Mouse (Mus musculus) retina, adult 2 months (tissue): ENCODE measurements at regions not wholly inside any gene's neighbourhood (a gene's known extent, or its start where the extent isn't known, plus 50 kb on each side); places are given as distances from the start of the nearest gene placed in this dataset.
"Not testable (repeated sequence)": the region's sequence is repeated elsewhere in the genome, so short reads cannot be mapped to it uniquely, and the experiment has no call there.

ENCODE experiments used
- DNase-seq: peaks from one replicate; pipeline ENCODE4 v3.0.0-alpha.2; 2012; ENCODE audit warnings: low read depth, low spot score

DNA sequence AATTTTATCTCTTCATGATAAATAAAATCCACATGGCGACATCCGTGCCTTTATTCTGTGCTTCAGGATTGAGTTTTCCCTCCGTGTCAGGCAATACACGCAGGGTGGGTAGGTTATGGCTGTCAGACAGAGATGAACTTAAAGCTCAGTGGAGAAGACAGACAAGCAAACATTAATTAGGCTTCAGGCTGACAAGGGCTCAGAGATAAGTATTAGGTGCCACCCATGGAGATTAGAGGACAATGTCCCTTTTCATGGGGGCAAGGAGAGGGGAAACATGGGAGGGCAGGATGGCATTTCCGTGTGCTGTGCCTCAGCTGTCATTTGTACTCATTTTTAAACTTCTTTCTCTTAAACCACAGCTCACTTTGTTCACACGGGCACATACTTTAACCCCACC is 381.0 kb downstream of the Kif2b start:
- DNase-seq: no peak

GRCm38 (mm10) chr11:91167336-91167735 is 410.0 kb downstream of the Kif2b start:
- DNase-seq: not testable (repeated sequence)

- no peak for DNase-seq
These were observed 443.5 kb downstream of the Kif2b start for GRCm38 (mm10) chr11:91133753-91134270.

DNA sequence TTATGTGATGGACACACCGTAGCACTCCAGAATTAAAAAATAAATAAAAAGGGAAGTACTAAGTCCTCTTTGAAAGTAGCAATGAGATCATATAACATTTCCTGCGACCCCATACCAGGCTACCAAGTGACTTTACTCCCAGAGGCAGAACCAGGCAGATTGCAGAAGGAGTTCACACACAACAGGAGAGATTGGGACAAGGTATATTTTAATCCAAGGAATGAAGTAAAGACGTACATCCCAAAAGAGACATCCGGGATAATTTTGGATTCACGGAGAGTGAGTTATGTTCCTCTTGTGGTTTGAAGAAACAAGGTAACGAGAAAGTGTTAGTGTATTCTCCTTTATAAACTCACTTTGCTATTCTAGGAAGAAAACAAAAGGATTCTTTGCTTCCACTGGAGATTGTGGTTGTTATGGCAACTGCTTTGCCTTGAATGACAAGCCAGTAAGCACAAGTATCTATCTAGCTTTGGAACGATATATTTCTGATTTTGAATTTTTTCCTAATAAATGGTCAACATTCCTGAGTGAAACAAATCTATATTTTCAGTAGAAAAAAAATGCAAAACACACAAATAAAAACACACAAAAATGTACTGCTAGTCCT is 444.5 kb downstream of the Kif2b start:
- no peak for DNase-seq

- DNase-seq: no peak
These were observed 443.8 kb upstream of the Tom1l1 start for GRCm38 (mm10) chr11:91131960-91132359.

DNA sequence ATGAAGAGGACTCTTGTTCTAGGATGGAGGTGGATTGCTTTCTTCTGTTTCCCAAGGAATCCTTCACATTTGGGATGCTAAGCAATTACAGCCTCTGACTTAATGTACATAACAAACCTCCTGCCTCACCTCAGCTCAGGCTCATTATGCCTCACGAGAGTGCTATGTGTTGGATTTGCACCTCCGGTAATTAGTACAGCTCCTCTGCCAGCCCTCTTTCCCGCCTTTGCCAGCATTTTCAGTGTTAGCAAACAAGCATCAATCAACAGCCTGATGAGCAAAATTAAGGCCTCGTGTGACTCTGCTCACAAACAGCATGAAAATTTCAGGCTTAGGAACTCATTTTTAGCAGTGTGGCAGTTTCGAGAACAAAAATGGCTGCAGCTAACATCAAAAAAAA is 410.0 kb upstream of the Tom1l1 start:
- DNase-seq: no peak

DNA sequence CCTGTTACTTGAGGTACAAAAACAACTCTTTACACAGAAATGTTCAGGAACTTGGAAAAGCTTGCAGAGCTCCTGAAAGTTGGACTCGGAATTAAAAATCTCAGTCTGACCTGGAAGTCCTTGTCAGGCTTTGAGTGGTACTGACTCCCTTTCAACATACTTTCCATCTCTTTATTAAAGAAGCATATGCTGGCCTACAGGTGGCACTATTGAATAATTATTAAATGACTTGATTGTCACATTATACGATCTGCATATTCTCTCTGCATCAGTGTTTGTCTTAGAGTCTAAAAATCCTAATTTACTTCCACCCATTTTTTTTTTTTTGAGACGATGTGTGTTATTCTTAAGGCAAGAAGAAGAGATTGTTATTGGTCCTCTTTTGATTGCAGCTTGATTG is 409.4 kb upstream of the Tom1l1 start:
- DNase-seq: no peak

- DNase-seq: no peak
These were observed 408.0 kb upstream of the Tom1l1 start for GRCm38 (mm10) chr11:91096000-91096652.

GRCm38 (mm10) chr11:91065365-91065764 is 377.2 kb upstream of the Tom1l1 start:
- no peak for DNase-seq

DNA sequence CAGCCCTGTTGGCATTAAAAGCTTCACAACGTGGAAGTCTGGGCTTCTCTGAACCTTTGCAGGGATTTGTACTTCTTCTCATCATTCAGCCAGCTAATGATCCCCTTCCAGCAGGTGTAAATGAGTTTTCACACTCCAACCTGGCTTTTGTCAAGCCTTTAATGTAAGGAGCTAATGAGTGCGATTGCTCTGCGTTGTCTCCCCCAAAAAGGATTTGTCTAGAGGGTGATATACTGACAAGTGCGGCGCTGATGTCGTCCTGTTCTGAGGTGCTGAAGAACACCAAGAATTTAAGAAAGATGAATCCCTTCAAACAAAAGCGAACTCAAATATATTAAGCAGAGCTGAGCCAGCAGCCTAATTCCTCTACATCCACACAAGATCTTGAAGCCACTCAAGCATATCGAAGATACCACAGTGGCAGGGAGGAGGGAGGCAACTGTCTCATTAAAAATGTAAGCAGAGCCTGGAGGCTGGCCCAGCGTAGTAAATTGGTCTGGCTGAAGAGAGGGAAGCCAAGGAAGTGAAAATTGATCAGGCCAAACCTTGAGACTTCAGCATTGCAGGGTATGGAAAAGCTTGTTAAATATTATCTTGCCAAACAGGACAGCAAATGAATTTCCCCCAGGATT is 368.9 kb upstream of the Tom1l1 start:
- DNase-seq: no peak

DNA sequence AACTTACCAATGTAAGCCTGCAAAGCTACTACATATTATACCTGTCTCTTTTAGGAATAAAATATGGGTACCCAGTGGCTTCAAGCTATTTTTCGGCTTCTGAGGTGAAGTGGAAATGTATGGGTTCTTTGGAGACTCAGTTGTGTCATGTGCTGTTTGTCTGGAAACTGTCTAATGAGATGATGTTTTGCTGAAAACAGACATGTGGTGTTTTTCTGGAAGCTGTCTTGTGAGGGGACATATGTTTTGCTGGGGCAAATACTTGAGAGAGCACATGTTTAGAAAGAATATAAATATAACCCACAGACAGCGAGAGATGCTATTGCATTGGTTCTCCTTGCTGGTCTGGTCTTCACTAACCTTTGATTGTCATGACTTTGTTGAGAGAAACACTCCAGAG is 365.2 kb upstream of the Tom1l1 start:
- no peak for DNase-seq

- DNase-seq: no peak
These were observed 363.5 kb upstream of the Tom1l1 start for GRCm38 (mm10) chr11:91051646-91052045.

GRCm38 (mm10) chr11:91041486-91041885 is 353.3 kb upstream of the Tom1l1 start:
- DNase-seq: no peak
